Mouse (Mus musculus): ENCODE results near the gene Pcid2. TPM values are rescaled to one million over a fixed set of nuclear protein-coding genes. Genes with fewer than 3 reads are reported as not detected.

The Pcid2 gene
- total and polyA plus RNA-seq, 3 experiments, result 11.6 to 26.3 (median 19.6) TPM

- ATAC-seq (ENCODE audit: extremely low read depth, insufficient number of reproducible peaks, low FRiP score, poor library complexity, severe bottlenecking), result no peak
- H3K36me3 ChIP-seq (replicated peaks), result no peaks in the 10 kb centered on the region
- no peak for DNase-seq (ENCODE audit: low spot score)
- no peaks in the 10 kb centered on the region for H3K4me1 ChIP-seq (ENCODE audit: insufficient read depth, low read depth, low read length)
- H3K9me3 ChIP-seq (replicated peaks), result no peaks in the 10 kb centered on the region
- no peak overlapping the region for H3K4me3 ChIP-seq (ENCODE audit: low read depth, low read length)
- peaks cover 23% of the 10 kb centered on the region for H3K27me3 ChIP-seq (ENCODE audit: insufficient read depth, low read length)
- TF ChIP-seq GATA1 (IDR thresholded peaks at IDR 0.05; ENCODE audit: borderline replicate concordance, low read length) (no peak), POLR2AphosphoS5 (IDR thresholded peaks at IDR 0.05; ENCODE audit: insufficient replicate concordance, low read depth, low read length) (no peak), TAL1 (conservative IDR thresholded peaks at IDR 0.05; ENCODE audit: low read depth, low read length) (no peak), CTCF (IDR thresholded peaks at IDR 0.05; ENCODE audit: low read depth, low read length) (no peak), GATA2 (IDR thresholded peaks at IDR 0.05; ENCODE audit: borderline replicate concordance, low read depth, low read length) (no peak)
Measured at GRCm38 (mm10) chr8:13027615-13028014, 77.6 kb downstream of the Pcid2 start.

Other genes starting within 250 kb of the Pcid2 start
- not detected in 2 replicates for gene Mcf2l, start 231.7 kb downstream of the Pcid2 start, total RNA-seq (2014; fragmentation: Nextera tagmentation)
- gene Mcf2l, start 231.7 kb downstream of the Pcid2 start, total RNA-seq (2017), result 0.49 TPM in 1 of 2 replicates, not detected in the other
- 0.01 TPM in 1 of 2 replicates, not detected in the other for gene Mcf2l, start 231.7 kb downstream of the Pcid2 start, polyA plus RNA-seq (2012)
- gene F7, start 79.4 kb downstream of the Pcid2 start, total RNA-seq (2014; fragmentation: Nextera tagmentation), result not detected in 2 replicates
- 0.05 TPM in 1 of 2 replicates, not detected in the other for gene F7, start 79.4 kb downstream of the Pcid2 start, total RNA-seq (2017)
- gene F7, start 79.4 kb downstream of the Pcid2 start, polyA plus RNA-seq (2012), result 0.04 TPM in 1 of 2 replicates, not detected in the other
- gene F10, start 68.2 kb downstream of the Pcid2 start, total RNA-seq (2014; fragmentation: Nextera tagmentation), result not detected in 2 replicates
- 0.33 TPM in 1 of 2 replicates, not detected in the other for gene F10, start 68.2 kb downstream of the Pcid2 start, total RNA-seq (2017)
- gene F10, start 68.2 kb downstream of the Pcid2 start, polyA plus RNA-seq (2012), result not detected in 2 replicates
- not detected in 2 replicates for gene Proz, start 44.5 kb downstream of the Pcid2 start, total RNA-seq (2014; fragmentation: Nextera tagmentation)
- 0.05 and 0.12 TPM in 2 replicates for gene Proz, start 44.5 kb downstream of the Pcid2 start, total RNA-seq (2017)
- gene Proz, start 44.5 kb downstream of the Pcid2 start, polyA plus RNA-seq (2012), result not detected in 2 replicates
- 122 and 167 TPM in 2 replicates for gene Cul4a, start 162 bp upstream of the Pcid2 start, total RNA-seq (2014; fragmentation: Nextera tagmentation)
- gene Cul4a, start 162 bp upstream of the Pcid2 start, total RNA-seq (2017), result 113 and 115 TPM in 2 replicates
- gene Cul4a, start 162 bp upstream of the Pcid2 start, polyA plus RNA-seq (2012), result 43.4 and 54.1 TPM in 2 replicates
- 206 and 208 TPM in 2 replicates for gene Lamp1, start 53.7 kb upstream of the Pcid2 start, total RNA-seq (2014; fragmentation: Nextera tagmentation)
- gene Lamp1, start 53.7 kb upstream of the Pcid2 start, total RNA-seq (2017), result 458 and 554 TPM in 2 replicates
- gene Lamp1, start 53.7 kb upstream of the Pcid2 start, polyA plus RNA-seq (2012), result 150 and 233 TPM in 2 replicates
- gene Grtp1, start 95.2 kb upstream of the Pcid2 start, total RNA-seq (2014; fragmentation: Nextera tagmentation), result 11.5 and 17.4 TPM in 2 replicates
- gene Grtp1, start 95.2 kb upstream of the Pcid2 start, total RNA-seq (2017), result 5.7 and 7.4 TPM in 2 replicates
- 10.7 and 12.0 TPM in 2 replicates for gene Grtp1, start 95.2 kb upstream of the Pcid2 start, polyA plus RNA-seq (2012)
- gene Adprhl1, start 148.7 kb upstream of the Pcid2 start, total RNA-seq (2014; fragmentation: Nextera tagmentation), result not detected in 2 replicates
- 0.06 and 0.22 TPM in 2 replicates for gene Adprhl1, start 148.7 kb upstream of the Pcid2 start, total RNA-seq (2017)
- gene Adprhl1, start 148.7 kb upstream of the Pcid2 start, polyA plus RNA-seq (2012), result not detected in 2 replicates
- gene Dcun1d2, start 182.7 kb upstream of the Pcid2 start, total RNA-seq (2014; fragmentation: Nextera tagmentation), result 15.7 and 19.5 TPM in 2 replicates
- gene Dcun1d2, start 182.7 kb upstream of the Pcid2 start, total RNA-seq (2017), result 24.0 and 28.5 TPM in 2 replicates
- 2.9 and 4.6 TPM in 2 replicates for gene Dcun1d2, start 182.7 kb upstream of the Pcid2 start, polyA plus RNA-seq (2012)
- 5.8 and 7.0 TPM in 2 replicates for gene Tmco3, start 182.7 kb upstream of the Pcid2 start, total RNA-seq (2014; fragmentation: Nextera tagmentation)
- gene Tmco3, start 182.7 kb upstream of the Pcid2 start, total RNA-seq (2017), result 9.3 and 12.6 TPM in 2 replicates
- gene Tmco3, start 182.7 kb upstream of the Pcid2 start, polyA plus RNA-seq (2012), result 10.2 and 13.4 TPM in 2 replicates
- 237 and 247 TPM in 2 replicates for gene Tfdp1, start 233.3 kb upstream of the Pcid2 start, total RNA-seq (2014; fragmentation: Nextera tagmentation)
- 129 and 155 TPM in 2 replicates for gene Tfdp1, start 233.3 kb upstream of the Pcid2 start, total RNA-seq (2017)
- gene Tfdp1, start 233.3 kb upstream of the Pcid2 start, polyA plus RNA-seq (2012), result 29.6 and 68.6 TPM in 2 replicates